15 mouse cellular contexts compared by ENCODE assay signal in genomic region chr11:117030018-117030417, GRCm38 (mm10).
DNase-seq lines count a peak whose midpoint lies in the region; ATAC-seq and TF ChIP-seq lines count a peak whose summit lies in the region.
"Had no signal": no experiment of that assay in that cellular context is flagged by ENCODE, and none has a peak within 500 bp of the region (broad histone marks: within the 10 kb centered on the region; RNA-seq: fewer than 3 reads in every experiment).

No protein-coding gene starts in this region.

- H3K27me3 ChIP-seq in hindbrain, embryonic 10.5 days (ENCODE audit: insufficient read depth, poor library complexity, severe bottlenecking) = peaks cover 5% of the 10 kb centered on the region
- no peaks in the 10 kb centered on the region for H3K27me3 ChIP-seq in hindbrain, embryonic 11.5 days (ENCODE audit: control insufficient read depth, insufficient read depth, low read length)
- no peaks in the 10 kb centered on the region for H3K27me3 ChIP-seq in embryonic facial prominence, embryonic 14.5 days (replicated peaks; ENCODE audit: control insufficient read depth, insufficient read depth, low read length)
- H3K27me3 ChIP-seq in forebrain, embryonic 16.5 days (replicated peaks; ENCODE audit: control insufficient read depth, insufficient read depth, low read length) = no peaks in the 10 kb centered on the region
- no peaks in the 10 kb centered on the region for H3K27me3 ChIP-seq in midbrain, embryonic 14.5 days (ENCODE audit: control insufficient read depth, insufficient read depth, low read length)
- no peaks in the 10 kb centered on the region for H3K27me3 ChIP-seq in liver, postnatal 0 days (ENCODE audit: insufficient read depth, low read length)

- no peak for DNase-seq in hindbrain, embryonic 10.5 days (ENCODE audit: low spot score)
- DNase-seq in hindbrain, embryonic 11.5 days (ENCODE audit: low spot score) = no peak
- DNase-seq in embryonic facial prominence, embryonic 14.5 days (ENCODE audit: low spot score) = peak; percentile 39
- DNase-seq in midbrain, embryonic 14.5 days = no peak
- no peak for DNase-seq in kidney, postnatal 36 days
- DNase-seq in liver, postnatal 0 days = no peak
- no peak for DNase-seq in adrenal gland, postnatal 36 days
- DNase-seq: adrenal gland, adult 8-10 months; cerebellum, postnatal 36 days; gastrocnemius, adult 2 months; kidney, adult 18-20 months; lung, adult 18-20 months; thymus, adult 2 months had no signal

- peak overlapping the region; percentile 69; the same call in 1 of the 2 replicates for H3K27ac ChIP-seq in hindbrain, embryonic 10.5 days
- no peak overlapping the region for H3K27ac ChIP-seq in hindbrain, embryonic 11.5 days (ENCODE audit: low read depth, low read length)
- H3K27ac ChIP-seq in embryonic facial prominence, embryonic 14.5 days (replicated peaks; ENCODE audit: low read depth, low read length) = no peak overlapping the region
- peak overlapping the region; percentile 61 for H3K27ac ChIP-seq in forebrain, embryonic 16.5 days (ENCODE audit: low read length)
- H3K27ac ChIP-seq in midbrain, embryonic 14.5 days (replicated peaks; ENCODE audit: low read depth, low read length) = peak overlapping the region; percentile 66
- no peak overlapping the region for H3K27ac ChIP-seq in liver, postnatal 0 days (ENCODE audit: low read depth)
- H3K27ac ChIP-seq: gastrocnemius, adult 2 months had no signal

- TF ChIP-seq CTCF in liver, postnatal 0 days (IDR thresholded peaks at IDR 0.05; ENCODE audit: low read depth) = no peak

- H3K4me1 ChIP-seq in hindbrain, embryonic 10.5 days (replicated peaks) = peaks cover 46% of the 10 kb centered on the region
- H3K4me1 ChIP-seq in hindbrain, embryonic 11.5 days (replicated peaks; ENCODE audit: control insufficient read depth, insufficient read depth, low read length) = peaks cover 9% of the 10 kb centered on the region
- H3K4me1 ChIP-seq in embryonic facial prominence, embryonic 14.5 days (ENCODE audit: control insufficient read depth, insufficient read depth, low read length) = peaks cover 8% of the 10 kb centered on the region
- peaks cover 35% of the 10 kb centered on the region for H3K4me1 ChIP-seq in forebrain, embryonic 16.5 days (replicated peaks; ENCODE audit: control insufficient read depth, insufficient read depth, low read length)
- peaks cover 28% of the 10 kb centered on the region for H3K4me1 ChIP-seq in midbrain, embryonic 14.5 days (ENCODE audit: control insufficient read depth, insufficient read depth, low read length)
- no peaks in the 10 kb centered on the region for H3K4me1 ChIP-seq in liver, postnatal 0 days (ENCODE audit: insufficient read depth)

- no peak overlapping the region for H3K9ac ChIP-seq in hindbrain, embryonic 11.5 days (ENCODE audit: low read depth, low read length)
- H3K9ac ChIP-seq in embryonic facial prominence, embryonic 14.5 days (ENCODE audit: low read depth, low read length) = no peak overlapping the region
- no peak overlapping the region for H3K9ac ChIP-seq in forebrain, embryonic 16.5 days (replicated peaks; ENCODE audit: low read depth, low read length)
- 0 out of 2 replicates have a peak overlapping the region, but pooled peaks have one; percentile 1 for H3K9ac ChIP-seq in midbrain, embryonic 14.5 days (replicated peaks; ENCODE audit: low read length)
- H3K9ac ChIP-seq in liver, postnatal 0 days (replicated peaks) = no peak overlapping the region

- 68% methylated on average over 3 of the region's 3 CpGs for WGBS in hindbrain, embryonic 10.5 days
- WGBS in hindbrain, embryonic 11.5 days = 55% methylated on average over 3 of the region's 3 CpGs
- 18% methylated on average over 3 of the region's 3 CpGs for WGBS in embryonic facial prominence, embryonic 14.5 days
- WGBS in forebrain, embryonic 16.5 days = 15% methylated on average over 3 of the region's 3 CpGs
- WGBS in midbrain, embryonic 14.5 days = 48% methylated on average over 3 of the region's 3 CpGs
- WGBS in liver, postnatal 0 days (ENCODE audit: insufficient replicate concordance) = 30% methylated on average over 3 of the region's 3 CpGs

- no peaks in the 10 kb centered on the region for H3K36me3 ChIP-seq in hindbrain, embryonic 10.5 days
- no peaks in the 10 kb centered on the region for H3K36me3 ChIP-seq in hindbrain, embryonic 11.5 days (ENCODE audit: control insufficient read depth, insufficient read depth, low read length)
- H3K36me3 ChIP-seq in embryonic facial prominence, embryonic 14.5 days (ENCODE audit: control insufficient read depth, insufficient read depth, low read length) = no peaks in the 10 kb centered on the region
- no peaks in the 10 kb centered on the region for H3K36me3 ChIP-seq in forebrain, embryonic 16.5 days (ENCODE audit: control insufficient read depth, insufficient read depth)
- no peaks in the 10 kb centered on the region for H3K36me3 ChIP-seq in midbrain, embryonic 14.5 days (ENCODE audit: control insufficient read depth, insufficient read depth, low read length)
- H3K36me3 ChIP-seq in liver, postnatal 0 days (replicated peaks; ENCODE audit: insufficient read depth, low read length) = no peaks in the 10 kb centered on the region
- H3K36me3 ChIP-seq: heart, embryonic 10.5 days had no signal

- H3K4me2 ChIP-seq in hindbrain, embryonic 11.5 days (replicated peaks; ENCODE audit: low read depth, low read length) = no peak overlapping the region
- no peak overlapping the region for H3K4me2 ChIP-seq in embryonic facial prominence, embryonic 14.5 days (ENCODE audit: low read depth, low read length)
- no peak overlapping the region for H3K4me2 ChIP-seq in forebrain, embryonic 16.5 days (ENCODE audit: low read length)
- H3K4me2 ChIP-seq in midbrain, embryonic 14.5 days (ENCODE audit: low read length) = no peak overlapping the region
- no peak overlapping the region for H3K4me2 ChIP-seq in liver, postnatal 0 days (ENCODE audit: low read depth, low read length)

- no peaks in the 10 kb centered on the region for H3K9me3 ChIP-seq in hindbrain, embryonic 10.5 days
- no peaks in the 10 kb centered on the region for H3K9me3 ChIP-seq in hindbrain, embryonic 11.5 days (ENCODE audit: control insufficient read depth, low read length)
- H3K9me3 ChIP-seq in embryonic facial prominence, embryonic 14.5 days (ENCODE audit: control insufficient read depth, low read length) = no peaks in the 10 kb centered on the region
- H3K9me3 ChIP-seq in forebrain, embryonic 16.5 days (ENCODE audit: control insufficient read depth, low read length) = no peaks in the 10 kb centered on the region
- H3K9me3 ChIP-seq in midbrain, embryonic 14.5 days (ENCODE audit: control insufficient read depth, low read length) = no peaks in the 10 kb centered on the region
- no peaks in the 10 kb centered on the region for H3K9me3 ChIP-seq in liver, postnatal 0 days (ENCODE audit: low read length)
- H3K9me3 ChIP-seq: heart, embryonic 10.5 days had no signal

- TF ChIP-seq EP300 in liver, postnatal 0 days (IDR thresholded peaks at IDR 0.05; ENCODE audit: low read depth) = no peak

- H3K4me3 ChIP-seq in hindbrain, embryonic 10.5 days = no peak overlapping the region
- H3K4me3 ChIP-seq in hindbrain, embryonic 11.5 days (ENCODE audit: low read depth, low read length) = no peak overlapping the region
- H3K4me3 ChIP-seq in embryonic facial prominence, embryonic 14.5 days (ENCODE audit: low read depth, low read length) = no peak overlapping the region
- no peak overlapping the region for H3K4me3 ChIP-seq in forebrain, embryonic 16.5 days (replicated peaks; ENCODE audit: low read length)
- H3K4me3 ChIP-seq in midbrain, embryonic 14.5 days (replicated peaks; ENCODE audit: low read depth, low read length) = no peak overlapping the region
- H3K4me3 ChIP-seq in liver, postnatal 0 days (ENCODE audit: low read depth, low read length) = no peak overlapping the region
- H3K4me3 ChIP-seq: gastrocnemius, adult 2 months; heart, embryonic 10.5 days had no signal

- no peak for ATAC-seq in hindbrain, embryonic 11.5 days (ENCODE audit: low FRiP score)
- ATAC-seq in embryonic facial prominence, embryonic 14.5 days (ENCODE audit: low read depth) = no peak; the same call in 1 of the 2 replicates
- ATAC-seq in forebrain, embryonic 16.5 days = no peak
- no peak for ATAC-seq in midbrain, embryonic 14.5 days (ENCODE audit: low FRiP score, low TSS enrichment)
- ATAC-seq in liver, postnatal 0 days = no peak

Comparison
In these comparisons a context has a peak if more than half of its experiments do, and no peak if none do; other contexts are left out.
1. H3K27ac ChIP-seq: peak in hindbrain, embryonic 10.5 days (single experiment), forebrain, embryonic 16.5 days (single experiment) and midbrain, embryonic 14.5 days (single experiment); none in hindbrain, embryonic 11.5 days (single experiment), embryonic facial prominence, embryonic 14.5 days (single experiment) and liver, postnatal 0 days (single experiment).